Mouse (Mus musculus) spleen, adult 18-20 months (tissue): ENCODE measurements around the gene Nckap5.

Experiments used
- DNase-seq, 2 experiments: peaks; one replicate each; pipeline ENCODE4 v3.0.0; 2022; ENCODE audit warnings: mixed read lengths in 2 of 2

The Nckap5 gene

GRCm38 (mm10) chr1:126461527-126462354, 368.9 kb downstream of the Nckap5 start:
- DNase-seq = no peak

DNA sequence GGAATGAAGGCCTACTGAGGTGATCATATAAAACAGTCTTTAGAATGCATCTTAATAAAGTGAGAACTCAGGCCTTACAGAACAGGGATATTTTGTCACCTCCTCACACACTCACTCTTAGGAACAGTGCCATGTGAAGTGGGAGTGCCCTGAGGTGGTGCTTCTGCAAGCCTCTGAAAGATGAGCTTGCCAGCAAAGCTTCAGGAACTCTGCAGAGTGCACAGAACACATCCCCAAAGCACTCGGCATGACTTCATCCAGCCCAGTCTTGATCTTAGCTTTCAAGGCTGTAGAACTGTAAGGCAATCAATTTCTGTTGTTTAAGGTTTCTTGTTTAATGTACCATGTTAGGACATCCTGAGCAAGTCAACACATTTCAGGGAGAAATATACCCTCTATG, 372.9 kb downstream of the Nckap5 start:
- no peak for DNase-seq

GRCm38 (mm10) chr1:126454504-126455173, 376.0 kb downstream of the Nckap5 start:
- DNase-seq = no peak

GRCm38 (mm10) chr1:126451472-126451871, 379.1 kb downstream of the Nckap5 start:
- DNase-seq = no peak

DNA sequence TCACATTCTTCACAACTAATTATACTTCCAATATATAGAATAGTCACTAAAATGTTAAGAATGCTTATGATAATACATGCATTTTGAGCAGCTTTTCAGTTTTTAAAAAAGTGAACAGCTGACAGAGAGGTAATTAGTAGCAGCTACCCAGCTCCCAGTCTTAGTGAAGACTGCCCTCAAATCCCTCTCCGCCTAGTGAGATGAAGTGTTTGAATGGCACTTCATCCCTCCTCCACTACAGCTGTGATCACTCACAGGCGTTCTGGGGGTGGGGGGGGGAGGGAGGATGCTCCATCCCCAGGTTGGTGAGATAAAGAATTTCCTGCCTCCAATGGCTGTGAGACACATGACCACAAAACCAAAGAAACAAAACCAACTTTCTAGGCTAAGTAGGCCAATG, 381.2 kb downstream of the Nckap5 start:
- DNase-seq = no peak

GRCm38 (mm10) chr1:126443890-126444289, 386.7 kb downstream of the Nckap5 start:
- DNase-seq = no peak

DNA sequence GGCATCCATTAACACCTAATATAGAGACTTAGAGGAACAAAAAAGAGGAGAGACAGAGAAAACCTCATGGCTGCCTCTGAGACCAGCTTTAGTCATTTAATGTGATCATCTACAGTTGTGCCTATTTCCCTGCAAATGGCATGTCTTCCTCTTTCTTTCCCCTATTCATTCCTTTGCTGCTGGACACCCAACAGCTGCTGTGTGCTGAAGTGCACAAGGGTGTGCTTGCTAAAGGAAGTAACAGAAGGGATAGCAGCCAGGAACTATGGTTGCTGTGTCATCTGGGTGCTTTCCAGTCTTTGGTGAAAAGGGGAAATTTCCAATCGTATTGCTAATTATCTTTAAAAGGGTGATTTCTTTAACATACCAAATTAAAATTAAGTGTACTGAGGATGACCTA, 387.9 kb downstream of the Nckap5 start:
- no peak for DNase-seq

DNA sequence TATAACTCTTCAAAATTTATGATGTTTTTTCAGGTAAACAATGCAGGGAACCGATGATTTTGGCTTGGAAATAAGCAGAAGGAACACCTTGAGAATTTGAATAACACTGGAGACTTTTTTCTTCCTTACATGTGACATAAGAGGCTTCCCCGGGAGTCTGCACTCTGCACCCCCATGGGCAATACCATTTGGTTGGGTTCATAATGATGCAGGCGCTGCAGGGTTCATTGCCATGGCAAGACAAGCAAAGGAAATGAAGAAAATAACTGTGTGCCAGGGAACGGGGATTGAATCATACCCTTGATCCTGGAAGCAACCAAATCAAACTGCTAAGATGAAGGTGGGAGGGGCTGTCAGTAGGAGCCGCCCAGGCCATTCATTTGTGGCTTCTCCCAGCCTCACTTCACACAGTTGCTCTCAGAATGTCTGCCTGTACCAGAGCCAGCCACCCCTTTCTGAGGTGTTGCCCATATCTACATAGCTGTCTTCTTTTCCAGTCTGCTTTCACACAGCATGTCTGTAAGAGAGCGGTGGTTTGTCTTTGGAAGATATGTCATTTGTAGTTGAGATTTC, 392.5 kb downstream of the Nckap5 start:
- no peak for DNase-seq

- DNase-seq = no peak
Measured at GRCm38 (mm10) chr1:126436937-126437667, 393.5 kb downstream of the Nckap5 start.

DNA sequence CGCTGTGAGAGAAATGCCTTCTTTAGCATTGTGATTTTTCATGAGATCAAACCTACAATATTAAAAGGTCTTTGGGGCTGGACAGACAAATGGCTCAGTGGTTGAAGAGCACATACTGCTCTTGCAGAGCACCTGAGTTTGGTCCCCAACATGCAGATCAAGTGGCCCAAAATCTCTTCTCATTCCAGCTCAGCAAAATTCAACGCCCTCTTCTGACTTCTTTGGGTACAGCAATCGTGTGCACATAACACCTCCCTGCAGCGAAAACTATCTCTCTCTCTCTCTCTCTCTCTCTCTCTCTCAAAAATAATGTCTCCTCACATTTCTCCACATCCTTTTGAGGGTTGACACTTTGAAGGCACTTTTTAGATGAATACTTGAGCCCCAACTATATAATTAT, 398.3 kb downstream of the Nckap5 start:
- DNase-seq = no peak

DNA sequence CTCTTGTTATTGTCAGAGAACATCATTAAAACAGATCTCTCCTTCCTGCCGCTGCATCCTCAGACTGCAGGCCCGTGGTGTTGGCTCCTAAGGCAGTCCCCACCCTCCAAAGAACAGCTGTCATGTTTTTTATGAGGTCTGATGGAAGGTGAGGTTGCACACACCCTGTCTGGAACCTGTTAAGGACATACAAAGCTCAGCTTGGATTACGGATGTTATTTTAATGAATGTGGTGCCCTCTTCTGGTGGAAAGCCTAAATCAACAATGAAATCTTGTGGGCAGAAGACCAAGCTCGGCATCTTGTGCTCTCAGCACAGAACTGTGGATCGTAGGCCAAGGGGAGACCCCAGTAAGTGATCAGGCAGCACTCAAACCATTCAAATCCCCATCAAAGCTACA, 399.0 kb downstream of the Nckap5 start:
- DNase-seq = no peak

DNA sequence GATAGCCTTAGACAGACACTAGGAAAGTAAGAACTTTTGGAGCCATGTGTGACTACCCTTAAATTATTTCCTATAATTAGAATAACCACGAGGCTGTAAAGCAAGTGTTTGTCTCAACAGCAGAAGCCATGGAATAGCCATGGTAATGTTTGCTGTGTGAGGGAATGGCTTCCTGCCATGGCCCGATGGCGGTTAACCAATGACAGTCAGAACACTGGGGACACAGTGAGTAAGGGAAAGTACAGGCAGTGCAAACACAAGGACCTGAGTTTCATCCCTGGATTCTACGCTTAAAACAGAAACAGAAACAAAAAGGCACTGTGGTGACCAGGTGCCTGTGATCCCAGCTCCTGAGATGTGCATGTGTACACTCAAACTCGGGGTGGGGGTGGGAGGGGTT, 419.2 kb downstream of the Nckap5 start:
- DNase-seq = no peak

DNA sequence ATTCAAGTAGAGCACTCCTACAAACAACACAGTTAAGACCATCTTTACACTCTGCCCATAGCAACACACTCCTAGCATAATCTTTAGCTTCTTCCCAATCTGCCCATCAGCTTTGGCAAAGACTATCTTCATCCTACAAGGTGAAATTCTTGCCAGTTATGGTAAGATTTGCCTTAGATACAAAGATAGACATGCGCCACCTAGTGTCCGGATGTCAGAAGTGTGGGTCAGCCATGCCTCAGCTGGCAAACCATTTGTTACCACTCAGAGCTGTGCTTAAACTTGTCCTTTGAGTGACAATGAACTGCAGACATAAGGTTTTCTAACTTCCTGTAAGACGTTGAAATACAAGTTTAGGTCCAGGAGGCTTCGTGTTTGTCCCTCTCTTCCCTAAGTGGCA, 422.7 kb downstream of the Nckap5 start:
- DNase-seq = peak in 1 of 2 experiments; percentile 40

- no peak for DNase-seq
Measured at GRCm38 (mm10) chr1:126405543-126405942, 425.1 kb downstream of the Nckap5 start.

GRCm38 (mm10) chr1:126403970-126404369, 426.6 kb downstream of the Nckap5 start:
- DNase-seq = no peak

GRCm38 (mm10) chr1:126391204-126391603, 439.4 kb downstream of the Nckap5 start:
- DNase-seq = no peak

DNA sequence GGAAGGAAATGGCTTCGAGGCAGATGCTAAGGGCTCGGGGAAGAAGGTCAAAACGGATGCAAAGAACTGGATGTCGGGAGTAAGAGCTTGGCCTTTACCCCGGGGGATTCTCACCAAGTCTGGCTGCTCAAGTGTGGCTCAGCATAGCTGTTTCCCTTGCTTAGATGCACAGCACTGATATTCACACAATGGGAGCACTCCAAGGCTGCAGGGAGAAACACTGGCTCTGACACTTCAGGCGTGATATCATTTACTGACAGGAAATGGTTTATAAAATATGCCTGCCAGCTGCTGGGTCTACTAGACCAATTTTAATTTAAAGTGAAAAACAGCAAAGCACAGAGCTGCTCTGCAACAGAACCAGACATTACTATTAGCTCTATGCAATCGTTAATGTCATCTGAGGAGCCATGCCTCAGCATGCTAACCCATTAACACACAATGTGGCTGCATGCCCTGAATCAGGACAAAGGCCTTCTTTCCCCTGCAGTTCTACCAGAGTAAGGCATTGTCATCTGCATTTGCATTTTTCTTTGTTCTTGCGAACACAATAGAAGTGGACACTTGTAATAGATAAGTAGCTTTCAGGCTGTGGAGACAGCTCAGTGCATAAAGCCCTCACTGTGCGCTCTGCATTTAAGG, 453.1 kb downstream of the Nckap5 start:
- DNase-seq = no peak

GRCm38 (mm10) chr1:126366736-126367135, 463.9 kb downstream of the Nckap5 start:
- no peak for DNase-seq

- DNase-seq = no peak
Measured at GRCm38 (mm10) chr1:126364556-126364955, 466.0 kb downstream of the Nckap5 start.

DNA sequence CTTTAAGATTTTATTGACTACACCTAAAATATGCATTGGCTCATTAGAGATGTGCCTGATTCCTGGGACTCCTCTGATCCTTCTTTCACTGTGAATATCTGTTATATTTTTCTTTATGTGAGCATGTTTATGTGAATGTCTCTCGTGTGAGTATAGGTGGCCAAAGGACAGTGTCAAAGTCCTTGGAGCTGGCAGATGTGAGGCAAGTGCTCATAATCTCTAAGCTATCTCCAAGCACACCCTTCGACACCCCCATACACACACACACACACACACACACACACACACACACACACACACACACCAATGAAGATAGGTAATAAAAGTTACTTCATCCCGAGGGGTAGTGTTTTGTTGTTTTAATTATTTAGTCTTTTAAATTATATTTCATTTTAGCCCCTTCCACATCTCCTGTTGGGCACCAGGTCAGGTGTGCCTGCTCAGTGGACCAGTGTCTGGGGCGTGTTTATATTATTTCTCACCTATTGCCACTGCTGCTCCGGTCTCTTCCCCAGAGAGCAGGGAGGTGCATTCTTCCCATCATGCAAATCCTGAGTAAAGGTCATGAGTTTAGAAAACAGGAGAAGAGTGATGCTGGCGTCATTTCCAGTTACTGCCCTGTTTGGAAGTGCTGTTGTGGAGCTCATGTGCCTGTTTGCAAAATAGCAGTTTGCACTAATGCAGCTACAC, 469.9 kb downstream of the Nckap5 start:
- DNase-seq = no peak

DNA sequence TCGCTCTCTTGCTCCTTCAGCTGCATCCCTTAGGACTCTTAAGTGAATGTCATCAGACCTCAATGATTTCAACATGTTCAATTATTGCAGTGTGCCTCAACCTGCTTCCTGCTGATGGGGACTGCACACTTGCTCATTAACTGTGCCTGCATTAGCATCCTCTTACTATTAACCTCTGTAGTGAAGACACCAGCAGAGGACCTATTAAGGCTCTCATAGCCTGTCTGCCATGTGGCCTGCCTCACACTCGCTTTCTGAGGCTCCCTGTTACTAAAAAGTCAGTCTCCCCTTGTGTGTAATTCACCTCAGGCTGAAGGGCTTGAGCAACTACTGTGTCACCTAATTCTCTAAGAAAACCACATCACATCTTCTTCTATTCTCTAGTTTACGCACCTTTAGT, 470.5 kb downstream of the Nckap5 start:
- DNase-seq = no peak

GRCm38 (mm10) chr1:126341806-126342205, 488.8 kb downstream of the Nckap5 start:
- no peak for DNase-seq
